Mouse (Mus musculus): ENCODE data around the gene St3gal4. TPM values are rescaled to one million over a fixed set of nuclear protein-coding genes. Genes with fewer than 3 reads are reported as not detected.

The St3gal4 gene
- total and polyA plus RNA-seq, 2 experiments from 2014 or later: 18.2 to 22.6 TPM

DNA sequence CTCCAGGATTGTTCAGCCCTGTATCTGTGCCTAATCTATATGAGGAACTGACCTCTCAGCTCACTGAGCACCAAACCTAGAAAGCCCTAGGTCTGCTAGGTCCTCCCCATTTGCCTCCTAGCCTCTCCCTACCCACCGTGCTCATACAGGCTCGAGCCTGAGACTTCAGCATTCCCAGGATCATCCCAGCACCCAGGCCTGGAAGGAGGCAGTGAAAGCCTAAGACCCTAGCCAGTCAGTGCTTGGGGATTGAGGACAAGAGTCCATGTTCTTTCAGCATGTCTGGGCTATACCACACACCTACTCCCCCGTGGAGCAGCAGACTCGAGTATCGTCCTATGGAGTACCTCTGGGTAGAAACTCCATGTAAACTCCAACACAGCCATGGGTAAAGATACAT, 11.7 kb downstream of the St3gal4 start:
- ATAC-seq (no peak), DNase-seq (no peak)
- H3K4me1 ChIP-seq (ENCODE audit: insufficient read depth): no peaks in the 10 kb centered on the region
- no peak overlapping the region for H3K9ac ChIP-seq
- H3K9me3 ChIP-seq (ENCODE audit: low read length): no peaks in the 10 kb centered on the region
- H3K4me2 ChIP-seq (ENCODE audit: low read depth): no peak overlapping the region
- H3K27ac ChIP-seq (ENCODE audit: low read depth, low read length): no peak overlapping the region
- 90% methylated on average over 5 of the region's 5 CpGs for WGBS
- TF ChIP-seq CTCF (IDR thresholded peaks at IDR 0.05; ENCODE audit: low read depth): no peak
- H3K36me3 ChIP-seq (ENCODE audit: insufficient read depth): no peaks in the 10 kb centered on the region
- H3K4me3 ChIP-seq (ENCODE audit: low read depth, low read length): no peak overlapping the region
- H3K27me3 ChIP-seq (ENCODE audit: insufficient read depth, low read length): no peaks in the 10 kb centered on the region

DNA sequence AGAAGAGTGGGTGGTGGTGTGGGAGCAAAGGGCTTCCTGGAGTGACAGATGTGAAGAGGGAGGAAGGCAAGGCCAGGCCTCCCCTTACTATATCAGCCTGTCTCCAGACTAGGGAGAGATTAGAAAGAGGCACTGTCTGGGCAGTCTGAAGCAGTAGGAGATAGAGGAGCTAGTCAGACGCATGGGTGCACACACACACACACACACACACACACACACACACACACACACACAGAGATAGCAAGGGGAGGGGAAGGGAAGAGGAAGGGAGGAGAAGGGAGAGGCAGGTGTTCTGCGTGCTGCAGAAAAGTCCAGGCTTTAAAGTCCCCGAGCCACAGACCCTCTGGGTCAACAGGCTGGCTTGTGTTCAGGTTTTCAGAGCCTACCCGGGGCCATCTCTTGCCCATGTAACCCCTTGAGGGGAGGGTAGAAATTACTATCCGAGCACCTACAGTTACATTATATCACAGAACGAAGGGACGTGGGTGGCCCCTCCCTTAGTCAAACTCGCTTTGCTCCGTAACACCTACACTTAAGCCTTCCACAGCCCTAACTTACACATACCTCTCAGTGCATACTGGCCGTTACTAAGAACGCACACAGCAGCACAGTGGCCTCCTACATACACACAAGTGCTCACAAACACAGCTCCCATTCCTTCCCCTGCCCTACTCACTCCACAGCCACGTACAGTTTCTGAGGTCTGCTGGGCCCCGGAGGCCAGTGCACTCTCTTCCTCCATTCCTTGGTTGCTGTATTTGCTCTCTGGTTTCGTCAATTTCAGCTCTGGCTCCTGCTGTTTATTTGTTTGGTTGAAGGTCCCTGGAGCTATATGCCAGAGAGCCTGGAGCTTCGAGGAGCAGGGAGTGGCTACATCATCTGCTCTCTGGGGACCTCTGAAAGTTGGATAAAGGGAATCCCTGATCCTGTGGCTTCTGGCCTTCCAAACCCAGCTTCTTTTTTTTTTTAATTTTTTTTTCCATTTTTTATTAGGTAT, 12.9 kb downstream of the St3gal4 start:
- TF ChIP-seq CTCF (IDR thresholded peaks at IDR 0.05; ENCODE audit: low read depth): no peak
- H3K4me3 ChIP-seq (ENCODE audit: low read depth, low read length): no peak overlapping the region
- DNase-seq (no peak), ATAC-seq (no peak)
- WGBS: 71% methylated on average over 15 of the region's 15 CpGs
- H3K4me1 ChIP-seq (ENCODE audit: insufficient read depth): no peaks in the 10 kb centered on the region
- no peaks in the 10 kb centered on the region for H3K9me3 ChIP-seq (ENCODE audit: low read length)
- H3K27ac ChIP-seq (ENCODE audit: low read depth, low read length): no peak overlapping the region
- H3K27me3 ChIP-seq (ENCODE audit: insufficient read depth, low read length): no peaks in the 10 kb centered on the region
- no peak overlapping the region for H3K4me2 ChIP-seq (ENCODE audit: low read depth)
- H3K9ac ChIP-seq: no peak overlapping the region
- no peaks in the 10 kb centered on the region for H3K36me3 ChIP-seq (ENCODE audit: insufficient read depth)

DNA sequence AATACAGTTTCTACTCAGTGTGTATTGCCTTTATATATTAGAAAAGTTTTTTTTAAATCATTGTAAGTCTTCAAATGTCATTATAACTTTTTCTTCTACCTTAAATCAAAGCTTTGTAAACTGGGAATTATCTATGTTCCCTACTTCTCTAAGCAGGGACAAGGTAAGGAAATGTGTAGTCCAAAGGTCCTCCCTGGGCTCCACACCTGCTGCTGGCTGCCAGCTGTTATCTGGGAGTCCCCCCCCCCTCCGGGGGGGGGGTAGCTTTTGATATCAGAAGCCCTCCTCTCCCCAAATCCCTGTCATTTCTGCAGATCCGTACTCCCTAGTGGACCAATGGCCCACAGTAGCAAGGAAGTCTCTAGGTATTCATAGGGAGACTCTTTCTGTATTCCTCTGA, 13.6 kb downstream of the St3gal4 start:
- DNase-seq: no peak
- no peaks in the 10 kb centered on the region for H3K4me1 ChIP-seq (ENCODE audit: insufficient read depth)
- H3K27ac ChIP-seq (ENCODE audit: low read depth, low read length): no peak overlapping the region
- no peak overlapping the region for H3K4me3 ChIP-seq (ENCODE audit: low read depth, low read length)
- H3K4me2 ChIP-seq (ENCODE audit: low read depth): no peak overlapping the region
- H3K27me3 ChIP-seq (ENCODE audit: insufficient read depth, low read length): no peaks in the 10 kb centered on the region
- H3K9ac ChIP-seq: no peak overlapping the region
- no peaks in the 10 kb centered on the region for H3K36me3 ChIP-seq (ENCODE audit: insufficient read depth)
- no peaks in the 10 kb centered on the region for H3K9me3 ChIP-seq (ENCODE audit: low read length)
- 63% methylated on average over 2 of the region's 2 CpGs for whole genome bisulfite sequencing
- TF ChIP-seq CTCF (IDR thresholded peaks at IDR 0.05; ENCODE audit: low read depth): no peak
- ATAC-seq: no peak

DNA sequence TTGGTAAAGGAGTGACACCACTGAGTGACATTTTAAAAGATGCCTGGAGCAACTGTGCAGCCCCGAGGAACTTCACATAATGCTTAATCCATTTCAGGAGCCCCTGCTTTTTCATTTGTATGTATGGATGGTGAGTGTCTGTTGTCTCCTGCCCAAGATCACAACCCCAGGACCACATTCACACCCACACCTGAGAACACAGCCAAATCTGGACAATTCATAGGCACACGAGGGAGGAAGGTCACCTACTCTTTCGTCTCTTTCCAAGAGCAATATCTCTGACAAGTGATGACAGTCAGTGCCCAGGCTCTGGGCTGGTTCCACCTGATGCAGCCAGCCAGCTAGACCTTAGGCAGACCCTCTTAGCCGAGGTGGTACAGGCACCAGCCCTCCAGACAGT, 14.4 kb downstream of the St3gal4 start:
- no peak for TF ChIP-seq CTCF (IDR thresholded peaks at IDR 0.05; ENCODE audit: low read depth)
- WGBS: 78% methylated on average over 4 of the region's 4 CpGs
- no peak for DNase-seq

DNA sequence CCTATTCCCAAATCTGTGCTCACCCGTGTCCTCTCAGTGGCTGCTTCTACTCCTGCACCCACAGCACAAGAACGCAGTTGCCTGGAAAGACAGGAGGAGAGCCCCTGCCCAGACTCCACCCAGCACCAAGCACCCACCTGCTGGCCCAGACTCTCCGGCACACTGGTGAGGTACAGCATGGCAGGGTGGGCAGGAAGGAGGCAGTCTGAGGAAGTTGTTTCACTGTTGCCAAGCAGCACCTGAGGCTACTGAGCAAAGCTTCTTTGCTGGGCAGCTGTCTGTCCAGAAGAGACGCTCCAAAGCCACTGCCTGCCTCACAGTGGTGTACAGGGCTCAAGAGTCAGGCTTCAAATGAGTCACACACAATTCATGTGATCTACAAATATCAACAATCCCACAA, 20.3 kb downstream of the St3gal4 start:
- WGBS: 83% methylated on average over 4 of the region's 4 CpGs
- no peak overlapping the region for H3K27ac ChIP-seq (ENCODE audit: low read depth, low read length)
- no peak for TF ChIP-seq CTCF (IDR thresholded peaks at IDR 0.05; ENCODE audit: low read depth)
- no peaks in the 10 kb centered on the region for H3K4me1 ChIP-seq (ENCODE audit: insufficient read depth)
- no peak overlapping the region for H3K9ac ChIP-seq
- no peaks in the 10 kb centered on the region for H3K9me3 ChIP-seq (ENCODE audit: low read length)
- H3K4me3 ChIP-seq (ENCODE audit: low read depth, low read length): no peak overlapping the region
- H3K4me2 ChIP-seq (ENCODE audit: low read depth): no peak overlapping the region
- H3K27me3 ChIP-seq (ENCODE audit: insufficient read depth, low read length): no peaks in the 10 kb centered on the region
- H3K36me3 ChIP-seq (ENCODE audit: insufficient read depth): no peaks in the 10 kb centered on the region; the same call in 1 of the 2 replicates
- DNase-seq (no peak), ATAC-seq (no peak)

More for the DNA sequence above, 14.4 kb downstream of the St3gal4 start:
- no peaks in the 10 kb centered on the region for H3K27me3 ChIP-seq (ENCODE audit: insufficient read depth, low read length)
- no peak overlapping the region for H3K9ac ChIP-seq
- H3K36me3 ChIP-seq (ENCODE audit: insufficient read depth): no peaks in the 10 kb centered on the region
- no peak overlapping the region for H3K4me3 ChIP-seq (ENCODE audit: low read depth, low read length)
- ATAC-seq: no peak
- H3K4me1 ChIP-seq (ENCODE audit: insufficient read depth): no peaks in the 10 kb centered on the region
- no peaks in the 10 kb centered on the region for H3K9me3 ChIP-seq (ENCODE audit: low read length)
- H3K27ac ChIP-seq (ENCODE audit: low read depth, low read length): no peak overlapping the region
- no peak overlapping the region for H3K4me2 ChIP-seq (ENCODE audit: low read depth)

DNA sequence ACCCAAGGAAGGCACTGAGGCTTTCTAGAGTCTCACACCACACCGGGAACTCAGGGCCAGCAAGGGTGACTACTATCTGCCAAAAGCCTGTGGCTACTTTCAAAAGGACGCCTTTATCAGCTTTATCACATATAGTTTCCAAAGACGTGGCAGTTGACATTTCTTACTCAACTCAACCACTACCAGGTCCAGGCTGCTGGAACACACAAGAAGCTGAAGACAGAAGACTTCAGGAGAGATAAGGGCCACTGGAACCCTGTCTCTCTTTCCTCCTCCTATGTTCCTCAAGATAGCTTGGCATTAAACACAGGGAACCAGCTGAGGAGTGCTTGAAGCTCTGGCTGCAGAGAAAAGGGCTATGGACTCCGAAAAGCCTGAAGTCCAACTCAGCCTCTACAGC, 21.2 kb downstream of the St3gal4 start:
- no peak for ATAC-seq
- H3K9ac ChIP-seq: no peak overlapping the region
- DNase-seq: no peak
- no peak overlapping the region for H3K4me2 ChIP-seq (ENCODE audit: low read depth)
- H3K27ac ChIP-seq (ENCODE audit: low read depth, low read length): no peak overlapping the region
- no peak for TF ChIP-seq CTCF (IDR thresholded peaks at IDR 0.05; ENCODE audit: low read depth)
- no peak overlapping the region for H3K4me3 ChIP-seq (ENCODE audit: low read depth, low read length)
- WGBS: 93% methylated on average over 4 of the region's 4 CpGs
- H3K27me3 ChIP-seq (ENCODE audit: insufficient read depth, low read length): no peaks in the 10 kb centered on the region
- H3K9me3 ChIP-seq (ENCODE audit: low read length): no peaks in the 10 kb centered on the region
- no peaks in the 10 kb centered on the region for H3K4me1 ChIP-seq (ENCODE audit: insufficient read depth)
- no peaks in the 10 kb centered on the region; the same call in 1 of the 2 replicates for H3K36me3 ChIP-seq (ENCODE audit: insufficient read depth)

DNA sequence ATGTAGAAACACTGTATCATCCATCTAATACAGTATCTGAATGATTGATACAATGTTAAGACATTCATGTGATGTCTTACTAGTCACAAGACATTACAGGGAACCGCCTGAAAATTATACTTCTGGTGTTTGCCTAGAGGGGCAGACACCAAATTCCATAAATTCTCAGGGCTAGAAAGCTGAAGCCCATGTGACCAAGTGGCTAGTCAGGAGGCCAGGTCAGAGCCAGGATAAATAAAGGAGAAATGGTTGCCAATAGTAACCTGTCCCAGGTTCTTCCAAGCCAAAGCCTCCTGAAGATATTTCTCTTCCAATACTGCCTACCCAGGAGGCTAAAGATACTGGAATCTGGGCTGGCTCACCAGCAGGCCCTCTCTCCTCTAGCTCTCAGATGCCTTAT, 23.3 kb downstream of the St3gal4 start:
- WGBS: 95% methylated on average over 1 of the region's 1 CpGs
- no peak for ATAC-seq
- Histone ChIP-seq H3K36me3 (ENCODE audit: insufficient read depth) (no peaks in the 10 kb centered on the region; the same call in 1 of the 2 replicates), H3K9me3 (ENCODE audit: low read length) (no peaks in the 10 kb centered on the region), H3K4me1 (ENCODE audit: insufficient read depth) (no peaks in the 10 kb centered on the region), H3K4me2 (ENCODE audit: low read depth) (no peak overlapping the region), H3K27me3 (ENCODE audit: insufficient read depth, low read length) (no peaks in the 10 kb centered on the region), H3K27ac (ENCODE audit: low read depth, low read length) (no peak overlapping the region), H3K9ac (no peak overlapping the region), H3K4me3 (ENCODE audit: low read depth, low read length) (no peak overlapping the region)
- DNase-seq: no peak
- TF ChIP-seq CTCF (IDR thresholded peaks at IDR 0.05; ENCODE audit: low read depth): no peak

Measured in forebrain, postnatal 0 days (tissue).